Mouse (Mus musculus) embryonic facial prominence, embryonic 11.5 days (tissue): ENCODE data around the gene Stoml2. TPM values are rescaled to one million over a fixed set of nuclear protein-coding genes. Genes with fewer than 3 reads are reported as not detected.

Experiments used
- ATAC-seq: fragments of 200-750 bp; cut with Nextera tagmentation; replicated peaks from 2 replicates; pipeline ENCODE4 v1.8.0; 2017; ENCODE audit warnings: low read depth; ENCODE audit not compliant: insufficient number of reproducible peaks, low FRiP score, low TSS enrichment
- DNase-seq: peaks from one replicate; pipeline ENCODE4 v3.0.0-alpha.2; 2015; ENCODE audit warnings: low spot score
- H3K27ac ChIP-seq: fragments of 300-500 bp; sonication (generic); replicated peaks from 2 replicates; pipeline ENCODE4 v1.5.1; 2014; ENCODE audit warnings: mild to moderate bottlenecking, low read depth, low read length, control low read depth
- H3K27me3 ChIP-seq: fragments of 300-500 bp; sonication (generic); 2 replicates; pipeline ENCODE4 v1.6.1; 2014; ENCODE audit warnings: mild to moderate bottlenecking, low read length, moderate library complexity, mixed read lengths; ENCODE audit not compliant: control insufficient read depth, insufficient read depth
- H3K36me3 ChIP-seq: fragments of 300-500 bp; sonication (generic); replicated peaks from 2 replicates; pipeline ENCODE4 v1.6.1; 2014; ENCODE audit warnings: low read depth, mild to moderate bottlenecking, low read length, moderate library complexity, mixed read lengths; ENCODE audit not compliant: control insufficient read depth, insufficient read depth
- H3K4me1 ChIP-seq: fragments of 300-500 bp; sonication (generic); 2 replicates; pipeline ENCODE4 v1.6.1; 2014; ENCODE audit warnings: low read length, mixed read lengths; ENCODE audit not compliant: control insufficient read depth, insufficient read depth
- H3K4me2 ChIP-seq: fragments of 300-500 bp; sonication (generic); 2 replicates; pipeline ENCODE4 v1.6.1; 2014; ENCODE audit warnings: low read depth, mild to moderate bottlenecking, control low read depth, low read length, moderate library complexity
- H3K4me3 ChIP-seq: fragments of 300-500 bp; sonication (generic); 2 replicates; pipeline ENCODE4 v1.5.1; 2014; ENCODE audit warnings: low read depth, low read length, control low read depth
- H3K9ac ChIP-seq: fragments of 300-500 bp; sonication (generic); replicated peaks from 2 replicates; pipeline ENCODE4 v1.6.1; 2014; ENCODE audit warnings: mild to moderate bottlenecking, control low read depth, low read length
- H3K9me3 ChIP-seq: fragments of 300-500 bp; sonication (generic); replicated peaks from 2 replicates; pipeline ENCODE4 v1.6.1; 2016; ENCODE audit warnings: mild to moderate bottlenecking, low read length, inconsistent platforms, mixed read lengths; ENCODE audit not compliant: control insufficient read depth
- WGBS: fragments of 180-500 bp; shearing (Covaris S2); extraction: QIAGEN DNeasy Blood & Tissue Kit; methylation state at CpG from one replicate; pipeline ENCODE4 v1.1.7; 2014; 5-methylcytosine and 5-hydroxymethylcytosine counted together
- polyA plus RNA-seq: library from polyadenylated mRNA; unstranded; fragments of >200 nt; fragmentation: Nextera tagmentation; extraction: Ambion mirVana; gene quantifications from 2 replicates; pipeline ENCODE4 v1.2.1, GENCODE M21; 2014

Gene Stoml2
- polyA plus RNA-seq, 1 experiment from 2014 or later: 410 TPM

- no peaks in the 10 kb centered on the region for H3K36me3 ChIP-seq
- no peak overlapping the region; the same call in 1 of the 2 replicates for H3K9ac ChIP-seq
- H3K27ac ChIP-seq: peak overlapping the region; percentile 53
- ATAC-seq (peak; percentile 45), DNase-seq (peak; percentile 82)
- H3K4me1 ChIP-seq: peaks cover 9% of the 10 kb centered on the region; the same call in 1 of the 2 replicates
- no peak overlapping the region for H3K4me3 ChIP-seq
- H3K9me3 ChIP-seq: no peaks in the 10 kb centered on the region
- H3K4me2 ChIP-seq: peak overlapping the region; percentile 79
- H3K27me3 ChIP-seq: no peaks in the 10 kb centered on the region
- 17% methylated on average over 7 of the region's 7 CpGs for WGBS
These were observed 12.3 kb upstream of the Stoml2 start for GRCm38 (mm10) chr4:43043644-43044357.

- Histone ChIP-seq H3K4me2 (no peak overlapping the region), H3K27me3 (no peaks in the 10 kb centered on the region), H3K9ac (no peak overlapping the region; the same call in 1 of the 2 replicates), H3K9me3 (no peaks in the 10 kb centered on the region), H3K4me1 (peaks cover 9% of the 10 kb centered on the region; the same call in 1 of the 2 replicates), H3K27ac (no peak overlapping the region), H3K4me3 (no peak overlapping the region), H3K36me3 (no peaks in the 10 kb centered on the region)
- 73% methylated on average over 9 of the region's 9 CpGs for WGBS
- ATAC-seq (no peak), DNase-seq (no peak)
These were observed 9.5 kb upstream of the Stoml2 start for GRCm38 (mm10) chr4:43040881-43041547.

- Histone ChIP-seq H3K27me3 (no peaks in the 10 kb centered on the region), H3K4me3 (peak overlapping the region; percentile 65), H3K27ac (peak overlapping the region; percentile 62), H3K9ac (peak overlapping the region; percentile 78), H3K4me1 (peaks cover 9% of the 10 kb centered on the region; the same call in 1 of the 2 replicates), H3K9me3 (no peaks in the 10 kb centered on the region), H3K36me3 (no peaks in the 10 kb centered on the region), H3K4me2 (peak overlapping the region; percentile 90)
- ATAC-seq: peak; percentile 94
- WGBS: 1% methylated on average over 25 of the region's 25 CpGs
- DNase-seq: peak; percentile 97
These were observed 8.6 kb upstream of the Stoml2 start for GRCm38 (mm10) chr4:43040114-43040572.

GRCm38 (mm10) chr4:43039609-43040008 is 8.1 kb upstream of the Stoml2 start:
- H3K27ac ChIP-seq: peak overlapping the region; percentile 62
- 1% methylated on average over 11 of the region's 11 CpGs for whole genome bisulfite sequencing
- H3K9me3 ChIP-seq: no peaks in the 10 kb centered on the region
- H3K4me1 ChIP-seq: peaks cover 5% of the 10 kb centered on the region; the same call in 1 of the 2 replicates
- H3K9ac ChIP-seq: peak overlapping the region; percentile 78
- H3K4me3 ChIP-seq: peak overlapping the region; percentile 65
- ATAC-seq (0 out of 2 replicates have a peak, but pooled peaks have one; percentile 1), DNase-seq (no peak)
- peak overlapping the region; percentile 90 for H3K4me2 ChIP-seq
- H3K36me3 ChIP-seq: no peaks in the 10 kb centered on the region
- H3K27me3 ChIP-seq: no peaks in the 10 kb centered on the region

- H3K4me1 ChIP-seq: peaks cover 4% of the 10 kb centered on the region; the same call in 1 of the 2 replicates
- H3K9ac ChIP-seq: peak overlapping the region; percentile 78
- no peaks in the 10 kb centered on the region for H3K36me3 ChIP-seq
- DNase-seq (no peak), ATAC-seq (no peak)
- peak overlapping the region; percentile 90 for H3K4me2 ChIP-seq
- H3K27me3 ChIP-seq: no peaks in the 10 kb centered on the region
- no peak overlapping the region for H3K27ac ChIP-seq
- peak overlapping the region; percentile 65 for H3K4me3 ChIP-seq
- WGBS: 58% methylated on average over 15 of the region's 15 CpGs
- H3K9me3 ChIP-seq: no peaks in the 10 kb centered on the region
These were observed 7.3 kb upstream of the Stoml2 start for GRCm38 (mm10) chr4:43038567-43039495.

- WGBS: 64% methylated on average over 4 of the region's 4 CpGs
- Histone ChIP-seq H3K36me3 (no peaks in the 10 kb centered on the region), H3K4me2 (no peak overlapping the region), H3K4me1 (peaks cover 4% of the 10 kb centered on the region; the same call in 1 of the 2 replicates), H3K27ac (no peak overlapping the region), H3K9ac (no peak overlapping the region), H3K4me3 (no peak overlapping the region), H3K27me3 (no peaks in the 10 kb centered on the region), H3K9me3 (no peaks in the 10 kb centered on the region)
- DNase-seq (no peak), ATAC-seq (no peak)
These were observed 6.5 kb upstream of the Stoml2 start for GRCm38 (mm10) chr4:43037860-43038566.

- ATAC-seq (no peak), DNase-seq (no peak)
- no peak overlapping the region for H3K9ac ChIP-seq
- no peak overlapping the region; the same call in 1 of the 2 replicates for H3K4me3 ChIP-seq
- H3K27me3 ChIP-seq: no peaks in the 10 kb centered on the region
- peaks cover 4% of the 10 kb centered on the region; the same call in 1 of the 2 replicates for H3K4me1 ChIP-seq
- no peak overlapping the region for H3K27ac ChIP-seq
- H3K4me2 ChIP-seq: no peak overlapping the region
- H3K36me3 ChIP-seq: no peaks in the 10 kb centered on the region
- WGBS: 86% methylated on average over 10 of the region's 10 CpGs
- H3K9me3 ChIP-seq: no peaks in the 10 kb centered on the region
These were observed 4.8 kb upstream of the Stoml2 start for GRCm38 (mm10) chr4:43036356-43036755.
